Mouse (Mus musculus) forebrain, embryonic 11.5 days (tissue): ENCODE results near the gene Snrnp70. TPM values are rescaled to one million over a fixed set of nuclear protein-coding genes. Genes with fewer than 3 reads are reported as not detected.

Experiments
- ATAC-seq: fragments of 200-750 bp; cut with Nextera tagmentation; replicated peaks from 2 replicates; pipeline ENCODE4 v1.8.0; 2017; ENCODE audit warnings: moderate TSS enrichment; ENCODE audit not compliant: low FRiP score
- DNase-seq: peaks from one replicate; pipeline ENCODE4 v3.0.0-alpha.2; 2017; ENCODE audit warnings: low spot score
- H3K27ac ChIP-seq: fragments of 300-500 bp; sonication (generic); 2 replicates; pipeline ENCODE4 v1.5.1; 2014; ENCODE audit warnings: low read depth, low read length
- H3K27me3 ChIP-seq: fragments of 300-500 bp; sonication (generic); 2 replicates; pipeline ENCODE4 v1.6.1; 2014; ENCODE audit warnings: mild to moderate bottlenecking, low read length, mixed read lengths; ENCODE audit not compliant: control insufficient read depth, insufficient read depth
- H3K36me3 ChIP-seq: fragments of 300-500 bp; sonication (generic); 2 replicates; pipeline ENCODE4 v1.6.1; 2014; ENCODE audit warnings: mild to moderate bottlenecking, low read length, moderate library complexity, mixed read lengths; ENCODE audit not compliant: control insufficient read depth, insufficient read depth
- H3K4me1 ChIP-seq: fragments of 300-500 bp; sonication (generic); replicated peaks from 2 replicates; pipeline ENCODE4 v1.6.1; 2014; ENCODE audit warnings: low read length, mixed read lengths; ENCODE audit not compliant: control insufficient read depth, insufficient read depth
- H3K4me2 ChIP-seq: fragments of 300-500 bp; sonication (generic); 2 replicates; pipeline ENCODE4 v1.6.1; 2014; ENCODE audit warnings: low read depth, mild to moderate bottlenecking, low read length, moderate library complexity, mixed read lengths; ENCODE audit not compliant: severe bottlenecking
- H3K4me3 ChIP-seq: fragments of 300-500 bp; sonication (generic); 2 replicates; pipeline ENCODE4 v1.5.1; 2014; ENCODE audit warnings: low read depth, low read length
- H3K9ac ChIP-seq: fragments of 300-500 bp; sonication (generic); 2 replicates; pipeline ENCODE4 v1.6.1; 2014; ENCODE audit warnings: low read length
- H3K9me3 ChIP-seq: fragments of 300-500 bp; sonication (generic); 2 replicates; pipeline ENCODE4 v1.6.1; 2016; ENCODE audit warnings: low read length, mixed read lengths; ENCODE audit not compliant: control insufficient read depth
- whole genome bisulfite sequencing: fragments of 180-500 bp; shearing (Covaris S2); extraction: QIAGEN DNeasy Blood & Tissue Kit; methylation state at CpG from one replicate; pipeline ENCODE4 v1.1.7; 2014; 5-methylcytosine and 5-hydroxymethylcytosine counted together
- polyA plus RNA-seq: library from polyadenylated mRNA; unstranded; fragments of >200 nt; fragmentation: Nextera tagmentation; extraction: Ambion mirVana; gene quantifications from 2 replicates; pipeline ENCODE4 v1.2.1, GENCODE M21; 2014

Snrnp70 gene
- polyA plus RNA-seq, 1 experiment from 2014 or later = 79.8 TPM

- H3K4me3 ChIP-seq = peak overlapping the region; percentile 67
- DNase-seq (peak; percentile 100), ATAC-seq (peak; percentile 89)
- H3K36me3 ChIP-seq = no peaks in the 10 kb centered on the region
- H3K27me3 ChIP-seq = peaks cover 22% of the 10 kb centered on the region
- under 1% methylated on average over 70 of the region's 70 CpGs for WGBS
- H3K9me3 ChIP-seq = no peaks in the 10 kb centered on the region
- peaks cover 15% of the 10 kb centered on the region for H3K4me1 ChIP-seq
- peak overlapping the region; percentile 52; the same call in 1 of the 2 replicates for H3K27ac ChIP-seq
- peak overlapping the region; percentile 77 for H3K9ac ChIP-seq
- peak overlapping the region; percentile 60 for H3K4me2 ChIP-seq
These were observed 28.3 kb downstream of the Snrnp70 start for GRCm38 (mm10) chr7:45367020-45367880.

GRCm38 (mm10) chr7:45366652-45367019, 28.9 kb downstream of the Snrnp70 start, which contains the start of gene Ppfia3:
Ppfia3 (minus strand) TSS chr7:45367019.
- no peaks in the 10 kb centered on the region for H3K36me3 ChIP-seq
- H3K27ac ChIP-seq = peak within 1 kb of the TSS; percentile 52; the same call in 1 of the 2 replicates
- H3K9ac ChIP-seq = peak within 1 kb of the TSS; percentile 77
- H3K4me3 ChIP-seq = peak within 1 kb of the TSS; percentile 67
- 1% methylated on average over 15 of the region's 26 CpGs for WGBS
- no peaks in the 10 kb centered on the region for H3K9me3 ChIP-seq
- peak; percentile 45 for ATAC-seq
- peak within 1 kb of the TSS; percentile 60 for H3K4me2 ChIP-seq
- peaks cover 17% of the 10 kb centered on the region for H3K4me1 ChIP-seq
- DNase-seq = no peak
- H3K27me3 ChIP-seq = peaks cover 22% of the 10 kb centered on the region

GRCm38 (mm10) chr7:45365742-45366651, 29.5 kb downstream of the Snrnp70 start:
- Histone ChIP-seq H3K4me2 (peak overlapping the region; percentile 60), H3K9me3 (no peaks in the 10 kb centered on the region), H3K4me3 (peak overlapping the region; percentile 67), H3K9ac (peak overlapping the region; percentile 77), H3K27me3 (peaks cover 22% of the 10 kb centered on the region), H3K27ac (no peak overlapping the region), H3K4me1 (peaks cover 18% of the 10 kb centered on the region), H3K36me3 (no peaks in the 10 kb centered on the region)
- DNase-seq (peak; percentile 79), ATAC-seq (no peak; the same call in 1 of the 2 replicates)
- WGBS = 4% methylated on average over 34 of the region's 35 CpGs

GRCm38 (mm10) chr7:45363983-45364382, 31.6 kb downstream of the Snrnp70 start:
- peaks cover 12% of the 10 kb centered on the region; the same call in 1 of the 2 replicates for H3K4me1 ChIP-seq
- DNase-seq (peak; percentile 41), ATAC-seq (no peak)
- no peaks in the 10 kb centered on the region for H3K36me3 ChIP-seq
- H3K9me3 ChIP-seq = no peaks in the 10 kb centered on the region
- H3K4me2 ChIP-seq = no peak overlapping the region
- H3K27ac ChIP-seq = no peak overlapping the region
- H3K27me3 ChIP-seq = peaks cover 15% of the 10 kb centered on the region
- H3K4me3 ChIP-seq = no peak overlapping the region
- no peak overlapping the region for H3K9ac ChIP-seq
- 97% methylated on average over 2 of the region's 2 CpGs for WGBS

GRCm38 (mm10) chr7:45362801-45363200, 32.7 kb downstream of the Snrnp70 start:
- no peak overlapping the region for H3K4me2 ChIP-seq
- 4% methylated on average over 13 of the region's 13 CpGs for WGBS

GRCm38 (mm10) chr7:45361243-45361804, 34.2 kb downstream of the Snrnp70 start:
- 2% methylated on average over 43 of the region's 43 CpGs for WGBS

More at GRCm38 (mm10) chr7:45362801-45363200, 32.7 kb downstream of the Snrnp70 start:
- Histone ChIP-seq H3K4me1 (peaks cover 8% of the 10 kb centered on the region; the same call in 1 of the 2 replicates), H3K27me3 (peaks cover 6% of the 10 kb centered on the region; the same call in 1 of the 2 replicates), H3K36me3 (no peaks in the 10 kb centered on the region), H3K9me3 (no peaks in the 10 kb centered on the region), H3K4me3 (no peak overlapping the region), H3K27ac (no peak overlapping the region), H3K9ac (no peak overlapping the region)
- ATAC-seq = no peak
- peak; percentile 76 for DNase-seq

GRCm38 (mm10) chr7:45360404-45361125, 35.0 kb downstream of the Snrnp70 start:
- H3K4me2 ChIP-seq = no peak overlapping the region
- 0 out of 2 replicates have a peak, but pooled peaks cover 4% of the 10 kb centered on the region for H3K4me1 ChIP-seq
- H3K27ac ChIP-seq = no peak overlapping the region
- ATAC-seq (peak; percentile 4; the same call in 1 of the 2 replicates), DNase-seq (no peak)
- WGBS = 56% methylated on average over 18 of the region's 18 CpGs
- H3K36me3 ChIP-seq = no peaks in the 10 kb centered on the region
- peak overlapping the region; percentile 43; the same call in 1 of the 2 replicates for H3K4me3 ChIP-seq
- H3K27me3 ChIP-seq = peaks cover 6% of the 10 kb centered on the region; the same call in 1 of the 2 replicates
- H3K9me3 ChIP-seq = no peaks in the 10 kb centered on the region
- H3K9ac ChIP-seq = no peak overlapping the region

More at GRCm38 (mm10) chr7:45361243-45361804, 34.2 kb downstream of the Snrnp70 start:
- Histone ChIP-seq H3K9ac (peak overlapping the region; percentile 60), H3K4me2 (peak overlapping the region; percentile 73), H3K36me3 (no peaks in the 10 kb centered on the region), H3K9me3 (no peaks in the 10 kb centered on the region), H3K27me3 (peaks cover 6% of the 10 kb centered on the region; the same call in 1 of the 2 replicates), H3K4me3 (peak overlapping the region; percentile 43), H3K4me1 (0 out of 2 replicates have a peak, but pooled peaks cover 6% of the 10 kb centered on the region), H3K27ac (no peak overlapping the region)
- peak; percentile 92 for DNase-seq
- ATAC-seq = peak; percentile 90
